Mouse (Mus musculus) erythroid progenitor cell, adult 5-6 weeks (primary cell): ENCODE measurements around the gene Tcf7. TPM values are rescaled to one million over a fixed set of nuclear protein-coding genes. Genes with fewer than 3 reads are reported as not detected.
A peak's percentile ranks its signal among the peaks of the same experiment; 100 is the strongest.
"Not testable (repeated sequence)": the region's sequence is repeated elsewhere in the genome, so short reads cannot be mapped to it uniquely, and the experiment has no call there.

ENCODE experiments used
- ATAC-seq: replicated peaks from 2 replicates; pipeline ENCODE4 v1.8.0; 2016; ENCODE audit warnings: moderate number of reproducible peaks, mild to moderate bottlenecking, moderate TSS enrichment, inconsistent platforms; ENCODE audit not compliant: poor library complexity, low FRiP score, severe bottlenecking
- total RNA-seq, 2 experiments: library from RNA; stranded (forward) in 1 of 2; stranded (reverse) in 1 of 2; fragments of 150-400 nt in 1 of 2; fragments of 186-747, 209-891 nt in 1 of 2; gene quantifications; 2 replicates each; pipeline versions ENCODE4 v1.2.3 to v1.2.4; 2015 to 2017; ENCODE audit warnings: low replicate concordance in 2 of 2

Gene Tcf7
- total RNA-seq, 2 experiments from 2014 or later: 1.4 to 22.6 TPM

- ATAC-seq: peak; percentile 85
Observed at GRCm38 (mm10) chr11:52231606-52232541, 50.9 kb downstream of the Tcf7 start, which contains the start of gene Skp1a. Skp1a (plus strand) TSS chr11:52231995.

DNA sequence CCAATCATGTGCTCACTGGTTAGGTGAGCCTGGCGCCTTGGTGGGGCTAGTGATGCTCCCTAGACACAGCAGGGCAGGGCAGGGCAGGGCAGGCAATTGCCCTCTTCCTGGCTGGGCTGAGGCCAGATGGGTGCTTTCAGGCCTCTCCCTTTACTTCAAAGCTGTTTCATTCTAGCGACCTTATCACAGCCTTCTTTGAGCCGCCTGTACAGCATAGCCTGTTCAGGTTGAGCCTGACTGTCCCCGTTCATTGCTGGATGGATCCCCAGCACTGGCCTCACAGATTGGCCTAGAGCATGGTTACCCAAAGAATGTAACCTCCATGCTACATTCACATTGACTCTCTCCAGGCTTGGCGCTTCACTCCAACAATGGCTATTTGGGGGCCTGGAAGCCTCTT, 52.1 kb downstream of the Tcf7 start:
- ATAC-seq: 0 out of 2 replicates have a peak, but pooled peaks have one; percentile 15

DNA sequence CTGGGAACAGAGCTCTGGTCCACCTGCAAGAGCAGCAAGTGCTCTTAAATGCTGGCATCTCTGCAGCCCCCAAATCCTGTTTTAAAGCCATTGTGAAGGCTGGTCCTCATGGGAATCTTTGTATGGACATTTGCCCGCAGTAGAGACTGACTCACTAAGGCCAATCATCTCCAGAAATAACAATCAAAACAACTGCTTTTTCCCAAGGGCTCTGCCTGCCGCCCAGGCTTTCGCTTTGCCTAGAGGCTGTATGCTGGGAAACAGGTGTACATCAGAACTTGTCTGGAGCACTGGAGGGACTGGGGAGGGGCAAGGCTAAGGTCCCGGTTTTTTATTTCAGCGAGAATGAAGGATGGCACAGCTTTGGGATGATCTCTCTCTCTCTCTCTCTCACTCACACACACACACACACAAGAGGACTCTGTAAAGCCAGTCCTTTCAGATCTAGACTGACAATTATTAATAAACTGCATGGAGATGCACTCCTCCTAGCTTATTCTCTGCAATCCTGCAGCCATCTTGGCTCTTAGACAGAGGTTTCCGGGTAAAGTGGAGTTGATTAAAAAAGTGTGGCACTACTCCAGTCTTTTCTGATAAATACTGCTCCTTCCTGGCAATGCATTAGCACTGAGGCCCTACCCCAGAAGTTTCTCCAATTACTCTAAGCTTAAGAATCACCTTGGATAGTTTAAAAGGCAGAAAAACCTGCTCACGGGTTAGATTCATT, 53.9 kb downstream of the Tcf7 start:
- ATAC-seq: no peak

GRCm38 (mm10) chr11:52227466-52228226, 55.2 kb downstream of the Tcf7 start:
- no peak for ATAC-seq

DNA sequence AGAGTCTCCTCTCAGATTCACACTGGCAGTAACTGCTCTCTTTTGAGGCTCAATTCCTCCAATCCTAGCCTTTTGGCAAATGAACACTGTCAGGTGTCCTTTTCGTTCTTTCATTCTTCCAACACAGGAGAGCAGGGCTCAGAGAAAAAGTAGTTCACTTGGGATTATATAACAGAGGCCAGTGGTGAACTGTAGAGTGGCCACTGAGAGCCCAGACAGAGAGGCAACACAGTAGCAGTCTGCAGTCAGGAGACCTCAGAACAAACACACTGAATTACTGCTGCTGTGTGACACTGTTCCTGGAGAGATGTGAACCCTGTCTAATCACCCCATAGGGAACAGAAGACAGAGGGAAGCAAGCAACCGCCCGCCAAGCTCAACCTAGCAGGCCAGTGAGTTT, 55.8 kb downstream of the Tcf7 start:
- no peak for ATAC-seq

DNA sequence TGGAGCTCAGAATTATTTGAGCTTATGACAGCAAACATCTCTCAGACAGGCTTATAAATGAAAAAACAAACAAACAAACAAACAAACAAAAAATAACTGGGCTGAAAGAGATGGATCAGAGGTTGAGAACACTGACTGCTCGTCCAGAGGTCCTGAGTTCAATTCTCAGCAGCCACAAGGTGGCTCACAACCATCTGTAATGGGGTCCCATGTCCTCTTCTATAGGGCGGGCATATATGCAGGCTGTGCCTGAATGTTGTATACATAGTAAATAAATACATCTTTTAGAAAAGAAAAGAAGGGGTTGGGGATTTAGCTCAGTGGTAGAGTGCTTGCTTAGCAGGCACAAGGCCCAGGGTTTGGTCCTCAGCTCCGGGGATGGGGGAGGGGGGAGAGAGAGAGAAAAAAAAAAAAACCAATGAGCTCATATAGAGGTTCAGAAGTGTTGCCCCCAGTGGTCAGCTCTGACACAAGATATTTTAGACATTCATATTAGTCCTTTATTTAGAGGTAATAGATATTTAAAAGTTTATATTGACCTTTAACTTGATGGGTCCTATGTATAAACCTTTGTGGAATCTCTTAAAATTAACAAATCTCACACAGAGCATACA, 56.7 kb downstream of the Tcf7 start:
- ATAC-seq: no peak

DNA sequence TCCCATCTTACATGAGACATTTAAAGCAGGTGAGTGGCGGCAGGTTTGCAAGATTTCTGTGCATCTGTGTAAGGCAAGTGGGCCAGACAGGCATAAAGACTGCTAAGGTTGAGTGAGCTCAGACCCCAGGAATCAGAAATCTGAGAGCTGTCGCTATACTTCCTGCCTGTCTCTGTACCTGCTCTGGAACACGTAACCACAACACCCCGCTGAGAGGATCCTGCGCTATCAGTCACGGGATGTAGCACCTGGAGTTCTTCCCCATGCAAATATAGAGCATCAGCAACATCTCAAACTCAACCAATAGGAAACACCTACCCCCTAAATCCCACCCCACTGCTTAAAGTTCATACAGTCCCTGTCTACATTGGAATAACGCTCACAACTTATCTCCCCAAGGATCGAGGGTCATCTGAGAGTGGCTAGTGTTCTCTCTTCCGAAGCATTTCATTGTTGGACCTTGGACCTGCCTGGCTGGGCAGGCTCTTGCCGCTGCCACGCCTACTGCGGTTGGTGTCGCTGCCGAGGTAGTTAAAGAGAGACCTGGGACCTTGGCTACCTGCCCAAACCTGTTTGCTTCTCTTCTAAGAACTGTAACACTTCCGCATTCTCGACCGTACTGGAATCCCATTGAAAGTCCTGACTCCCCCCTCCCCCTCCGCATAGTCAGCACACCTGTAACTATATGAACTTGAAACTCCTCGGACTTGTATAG, 58.7 kb downstream of the Tcf7 start:
- 0 out of 2 replicates have a peak, but pooled peaks have one; percentile 13 for ATAC-seq

- ATAC-seq: no peak
Observed at GRCm38 (mm10) chr11:52222891-52223290, 59.9 kb downstream of the Tcf7 start.

- ATAC-seq: not testable (repeated sequence)
Observed at GRCm38 (mm10) chr11:52221921-52222320, 60.9 kb downstream of the Tcf7 start.

GRCm38 (mm10) chr11:52220282-52220681, 62.5 kb downstream of the Tcf7 start:
- ATAC-seq: 0 out of 2 replicates have a peak, but pooled peaks have one; percentile 14

- ATAC-seq: no peak
Observed at GRCm38 (mm10) chr11:52213887-52214286, 68.9 kb downstream of the Tcf7 start, which contains the start of gene Olfr1371. Olfr1371 (minus strand) TSS chr11:52213987.

Other genes starting within 250 kb of the Tcf7 start
- gene Ppp2ca, start 184.3 kb downstream of the Tcf7 start, total RNA-seq (2015; ENCODE audit: low replicate concordance): 52.6 and 69.2 TPM in 2 replicates
- 68.0 and 82.9 TPM in 2 replicates for gene Ppp2ca, start 184.3 kb downstream of the Tcf7 start, total RNA-seq (2017; ENCODE audit: low replicate concordance)
- gene Olfr1373, start 137.5 kb downstream of the Tcf7 start, total RNA-seq (2015; ENCODE audit: low replicate concordance): not detected in 2 replicates
- gene Olfr1373, start 137.5 kb downstream of the Tcf7 start, total RNA-seq (2017; ENCODE audit: low replicate concordance): not detected in 2 replicates
- gene Olfr1371, start 69.0 kb downstream of the Tcf7 start, total RNA-seq (2015; ENCODE audit: low replicate concordance): not detected in 2 replicates
- gene Olfr1371, start 69.0 kb downstream of the Tcf7 start, total RNA-seq (2017; ENCODE audit: low replicate concordance): not detected in 2 replicates
- gene Skp1a, start 51.0 kb downstream of the Tcf7 start, total RNA-seq (2015; ENCODE audit: low replicate concordance): 103 and 116 TPM in 2 replicates
- gene Skp1a, start 51.0 kb downstream of the Tcf7 start, total RNA-seq (2017; ENCODE audit: low replicate concordance): 69.7 and 95.6 TPM in 2 replicates
- 36.9 and 45.4 TPM in 2 replicates for gene Vdac1, start 77.8 kb upstream of the Tcf7 start, total RNA-seq (2015; ENCODE audit: low replicate concordance)
- 40.2 and 42.2 TPM in 2 replicates for gene Vdac1, start 77.8 kb upstream of the Tcf7 start, total RNA-seq (2017; ENCODE audit: low replicate concordance)
- 41.1 and 43.6 TPM in 2 replicates for gene 9530068E07Rik, start 113.4 kb upstream of the Tcf7 start, total RNA-seq (2015; ENCODE audit: low replicate concordance)
- 9.4 and 23.9 TPM in 2 replicates for gene 9530068E07Rik, start 113.4 kb upstream of the Tcf7 start, total RNA-seq (2017; ENCODE audit: low replicate concordance)